Mouse (Mus musculus) stomach, embryonic 16.5 days (tissue): Measurements from ENCODE around the gene Speer4c. TPM values are rescaled to one million over a fixed set of nuclear protein-coding genes. Genes with fewer than 3 reads are reported as not detected.
"Not testable (repeated sequence)": the region's sequence is repeated elsewhere in the genome, so short reads cannot be mapped to it uniquely, and the experiment has no call there.

ENCODE experiments used
- ATAC-seq: fragments of 200-750 bp; cut with Nextera tagmentation; 2 replicates; pipeline ENCODE4 v1.8.0; 2017; ENCODE audit warnings: moderate number of reproducible peaks, moderate TSS enrichment; ENCODE audit not compliant: insufficient read depth, low FRiP score
- H3K27ac ChIP-seq: fragments of 300-500 bp; sonication (generic); 2 replicates; pipeline ENCODE4 v1.5.1; 2014; ENCODE audit warnings: low read length
- H3K27me3 ChIP-seq: fragments of 300-500 bp; sonication (generic); 2 replicates; pipeline ENCODE4 v1.6.1; 2014; ENCODE audit warnings: low read length, control low read depth, mixed read lengths; ENCODE audit not compliant: control insufficient read depth, insufficient read depth
- H3K36me3 ChIP-seq: fragments of 300-500 bp; sonication (generic); 2 replicates; pipeline ENCODE4 v1.6.1; 2014; ENCODE audit warnings: low read length; ENCODE audit not compliant: control insufficient read depth, insufficient read depth
- H3K4me1 ChIP-seq: fragments of 300-500 bp; sonication (generic); 2 replicates; pipeline ENCODE4 v1.6.1; 2014; ENCODE audit warnings: low read length, control low read depth, mixed read lengths; ENCODE audit not compliant: control insufficient read depth, insufficient read depth
- H3K4me2 ChIP-seq: fragments of 300-500 bp; sonication (generic); 2 replicates; pipeline ENCODE4 v1.6.1; 2014; ENCODE audit warnings: low read depth, low read length, mixed read lengths
- H3K4me3 ChIP-seq: fragments of 300-500 bp; sonication (generic); replicated peaks from 2 replicates; pipeline ENCODE4 v1.5.1; 2014; ENCODE audit warnings: mild to moderate bottlenecking, low read length
- H3K9ac ChIP-seq: fragments of 300-500 bp; sonication (generic); 2 replicates; pipeline ENCODE4 v1.6.1; 2014; ENCODE audit warnings: low read length
- H3K9me3 ChIP-seq: fragments of 300-500 bp; sonication (generic); replicated peaks from 2 replicates; pipeline ENCODE4 v1.6.1; 2016; ENCODE audit warnings: low read length, control low read depth; ENCODE audit not compliant: control insufficient read depth
- WGBS: fragments of 180-500 bp; shearing (Covaris S2); extraction: QIAGEN DNeasy Blood & Tissue Kit; methylation state at CpG from one replicate; pipeline ENCODE4 v1.1.7; 2014; 5-methylcytosine and 5-hydroxymethylcytosine counted together
- polyA plus RNA-seq: library from polyadenylated mRNA; unstranded; fragments of >200 nt; fragmentation: Nextera tagmentation; extraction: Ambion mirVana; gene quantifications from 2 replicates; pipeline ENCODE4 v1.2.1, GENCODE M21; 2015

Gene Speer4c
- not detected in 2 replicates for polyA plus RNA-seq

GRCm38 (mm10) chr5:15714171-15714570, at the start of gene Speer4c:
Gene Speer4c, minus strand, starts transcription at chr5:15714271.
- not testable (repeated sequence) for H3K27ac ChIP-seq, H3K4me1 ChIP-seq, H3K4me3 ChIP-seq, H3K9me3 ChIP-seq, H3K36me3 ChIP-seq, ATAC-seq, H3K4me2 ChIP-seq, H3K27me3 ChIP-seq, H3K9ac ChIP-seq

DNA sequence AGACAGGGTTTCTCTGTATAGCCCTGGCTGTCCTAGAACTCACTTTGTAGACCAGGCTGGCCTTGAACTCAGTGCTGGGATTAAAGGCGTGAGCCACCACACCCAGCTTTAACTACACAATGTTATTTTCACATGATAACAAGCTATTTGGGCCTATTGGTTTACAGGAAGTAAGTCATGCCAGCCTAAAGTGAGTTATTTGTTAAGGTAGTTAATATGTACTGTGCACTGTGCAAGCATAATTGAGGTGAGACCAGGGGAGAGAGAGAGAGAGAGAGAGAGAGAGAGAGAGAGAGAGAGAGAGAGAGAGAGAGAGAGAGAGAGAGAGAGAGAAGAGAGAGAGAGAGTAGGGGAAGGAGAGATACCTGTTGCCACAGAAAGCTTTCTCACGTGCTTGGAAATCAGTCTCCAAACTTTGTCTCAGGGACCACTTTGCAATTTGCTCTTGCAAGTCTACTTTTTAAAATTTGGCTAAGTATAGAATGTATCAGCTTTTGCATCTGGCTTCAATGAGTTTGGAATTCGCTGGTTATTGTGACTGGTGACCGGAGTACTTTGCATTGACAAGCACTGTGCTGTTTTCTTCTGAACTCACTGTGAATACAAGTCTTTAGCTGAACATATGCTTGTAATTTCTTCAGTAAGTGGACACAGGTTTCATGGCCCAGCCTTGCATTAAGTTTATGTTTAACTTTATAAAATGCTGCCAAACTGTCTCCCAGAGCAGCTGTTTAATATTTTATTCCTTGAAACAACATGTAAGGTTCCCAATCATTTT, 33.6 kb upstream of the Speer4c start:
- no peaks in the 10 kb centered on the region for H3K27me3 ChIP-seq
- H3K4me1 ChIP-seq: no peaks in the 10 kb centered on the region
- H3K4me3 ChIP-seq: no peak overlapping the region
- H3K9me3 ChIP-seq: no peaks in the 10 kb centered on the region; the same call in 1 of the 2 replicates
- no peak overlapping the region for H3K27ac ChIP-seq
- no peaks in the 10 kb centered on the region for H3K36me3 ChIP-seq
- ATAC-seq: no peak
- H3K4me2 ChIP-seq: no peak overlapping the region
- WGBS: 79% methylated on average over 4 of the region's 4 CpGs
- no peak overlapping the region for H3K9ac ChIP-seq

- Histone ChIP-seq H3K4me2 (no peak overlapping the region), H3K27me3 (no peaks in the 10 kb centered on the region), H3K9ac (no peak overlapping the region), H3K36me3 (no peaks in the 10 kb centered on the region), H3K9me3 (no peaks in the 10 kb centered on the region), H3K4me1 (no peaks in the 10 kb centered on the region), H3K4me3 (no peak overlapping the region), H3K27ac (no peak overlapping the region)
- ATAC-seq: peak; percentile 47; the same call in 1 of the 2 replicates
- 41% methylated on average over 3 of the region's 3 CpGs for WGBS
Observed at GRCm38 (mm10) chr5:15734097-15734867, 20.2 kb upstream of the Speer4c start.

GRCm38 (mm10) chr5:15702891-15703290, 11.2 kb downstream of the Speer4c start:
- 23% methylated on average over 5 of the region's 5 CpGs for WGBS
- H3K27ac ChIP-seq, H3K27me3 ChIP-seq, H3K36me3 ChIP-seq, H3K4me3 ChIP-seq, H3K4me2 ChIP-seq, H3K9me3 ChIP-seq, H3K9ac ChIP-seq, ATAC-seq, H3K4me1 ChIP-seq: not testable (repeated sequence)

GRCm38 (mm10) chr5:15697719-15698118, 16.4 kb downstream of the Speer4c start:
- H3K27me3 ChIP-seq, H3K4me3 ChIP-seq, H3K4me2 ChIP-seq, ATAC-seq, H3K27ac ChIP-seq, H3K36me3 ChIP-seq, H3K9ac ChIP-seq, H3K9me3 ChIP-seq, H3K4me1 ChIP-seq: not testable (repeated sequence)
- WGBS: 43% methylated on average over 2 of the region's 2 CpGs

DNA sequence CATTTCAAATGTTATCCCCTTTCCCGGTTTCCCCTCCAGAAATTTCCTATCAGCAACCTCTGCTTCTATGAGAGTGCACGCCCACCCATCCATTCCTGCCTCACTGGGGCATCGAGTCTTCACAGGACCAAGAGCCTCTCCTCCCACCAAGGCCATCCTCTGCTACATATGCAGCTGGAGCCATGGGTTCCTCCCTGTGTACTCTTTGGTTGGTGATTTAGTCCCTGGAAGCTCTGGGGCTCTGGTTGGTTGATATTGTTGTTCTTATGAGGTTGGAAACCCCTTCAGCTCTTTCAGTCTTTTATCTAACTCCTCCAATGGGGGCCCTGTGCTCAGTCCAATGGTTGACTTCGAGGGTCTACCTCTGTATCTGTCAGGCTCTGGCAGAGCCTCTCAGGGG, 22.2 kb downstream of the Speer4c start:
- not testable (repeated sequence) for H3K9me3 ChIP-seq, H3K9ac ChIP-seq, H3K27ac ChIP-seq, H3K4me2 ChIP-seq, H3K27me3 ChIP-seq, H3K4me3 ChIP-seq, H3K4me1 ChIP-seq, H3K36me3 ChIP-seq
- 75% methylated on average over 4 of the region's 4 CpGs for WGBS
- peak; percentile 41; the same call in 1 of the 2 replicates for ATAC-seq

DNA sequence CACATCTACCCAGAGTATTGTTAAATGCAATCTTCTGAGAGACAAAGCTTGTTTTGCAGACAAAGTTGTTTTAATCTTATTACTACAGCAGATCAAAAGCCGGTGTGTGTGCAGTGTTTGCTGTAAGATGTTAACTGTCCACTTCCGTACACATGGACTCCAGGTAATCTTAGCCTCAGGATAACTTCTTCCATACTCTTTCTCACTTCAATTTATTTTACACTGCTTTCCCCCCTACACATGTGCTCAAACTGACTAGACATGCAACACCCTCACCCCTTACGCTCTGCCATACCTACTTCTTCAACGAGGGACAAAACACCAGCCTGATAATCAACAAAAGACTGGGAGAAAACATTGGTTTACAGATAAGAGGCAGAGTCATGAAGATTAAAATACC, 23.2 kb downstream of the Speer4c start:
- WGBS: 70% methylated on average over 4 of the region's 4 CpGs
- not testable (repeated sequence) for H3K36me3 ChIP-seq, H3K9me3 ChIP-seq, H3K27me3 ChIP-seq, H3K4me3 ChIP-seq, H3K4me2 ChIP-seq, ATAC-seq, H3K9ac ChIP-seq, H3K4me1 ChIP-seq, H3K27ac ChIP-seq

- 75% methylated on average over 6 of the region's 6 CpGs for WGBS
Observed at GRCm38 (mm10) chr5:15689659-15690213, 24.3 kb downstream of the Speer4c start.

More at GRCm38 (mm10) chr5:15689659-15690213, 24.3 kb downstream of the Speer4c start:
- H3K4me3 ChIP-seq, H3K9me3 ChIP-seq, H3K4me2 ChIP-seq, H3K27me3 ChIP-seq, H3K36me3 ChIP-seq, H3K27ac ChIP-seq, H3K9ac ChIP-seq, H3K4me1 ChIP-seq: not testable (repeated sequence)
- peak; percentile 81 for ATAC-seq
